Mouse (Mus musculus) spleen, adult 18-20 months (tissue): Measurements from ENCODE around the gene Pwwp2b.

Experiments used
- DNase-seq, 2 experiments: peaks; one replicate each; pipeline ENCODE4 v3.0.0; 2022; ENCODE audit warnings: mixed read lengths in 2 of 2

Gene Pwwp2b

GRCm38 (mm10) chr7:139265634-139266033, 17.4 kb downstream of the Pwwp2b start:
- DNase-seq, result no peak

GRCm38 (mm10) chr7:139266431-139266830, 18.1 kb downstream of the Pwwp2b start:
- no peak for DNase-seq

GRCm38 (mm10) chr7:139266886-139267870, 18.9 kb downstream of the Pwwp2b start:
- no peak for DNase-seq

GRCm38 (mm10) chr7:139270738-139271137, 22.5 kb downstream of the Pwwp2b start:
- no peak for DNase-seq

GRCm38 (mm10) chr7:139271871-139272270, 23.6 kb downstream of the Pwwp2b start:
- DNase-seq, result no peak

GRCm38 (mm10) chr7:139272639-139273396, 24.5 kb downstream of the Pwwp2b start:
- DNase-seq, result no peak

GRCm38 (mm10) chr7:139273397-139273719, 25.1 kb downstream of the Pwwp2b start:
- DNase-seq, result no peak

- no peak for DNase-seq
Observed at GRCm38 (mm10) chr7:139275586-139275985, 27.3 kb downstream of the Pwwp2b start.

GRCm38 (mm10) chr7:139276150-139276549, 27.9 kb downstream of the Pwwp2b start:
- no peak for DNase-seq

GRCm38 (mm10) chr7:139277536-139277935, 29.3 kb downstream of the Pwwp2b start:
- no peak for DNase-seq

GRCm38 (mm10) chr7:139279571-139279970, 31.3 kb downstream of the Pwwp2b start:
- DNase-seq, result no peak

- no peak for DNase-seq
Observed at GRCm38 (mm10) chr7:139280044-139280443, 31.8 kb downstream of the Pwwp2b start.

- DNase-seq, result no peak
Observed at GRCm38 (mm10) chr7:139281195-139281594, 32.9 kb downstream of the Pwwp2b start.

GRCm38 (mm10) chr7:139282037-139282436, 33.8 kb downstream of the Pwwp2b start:
- no peak for DNase-seq

GRCm38 (mm10) chr7:139285295-139285943, 37.1 kb downstream of the Pwwp2b start:
- no peak for DNase-seq

GRCm38 (mm10) chr7:139288540-139288939, 40.3 kb downstream of the Pwwp2b start:
- DNase-seq, result no peak

- no peak for DNase-seq
Observed at GRCm38 (mm10) chr7:139293350-139293749, 45.1 kb downstream of the Pwwp2b start.

GRCm38 (mm10) chr7:139294076-139294475, 45.8 kb downstream of the Pwwp2b start:
- no peak for DNase-seq

GRCm38 (mm10) chr7:139295653-139296052, 47.4 kb downstream of the Pwwp2b start:
- no peak for DNase-seq

GRCm38 (mm10) chr7:139296552-139297100, 48.3 kb downstream of the Pwwp2b start:
- no peak for DNase-seq

GRCm38 (mm10) chr7:139298446-139298845, 50.2 kb downstream of the Pwwp2b start:
- DNase-seq, result no peak

- peak; percentile 23 to 75 for DNase-seq
Observed at GRCm38 (mm10) chr7:139299424-139299823, 51.1 kb downstream of the Pwwp2b start.

GRCm38 (mm10) chr7:139300423-139300822, 52.1 kb downstream of the Pwwp2b start:
- no peak for DNase-seq
